Mouse (Mus musculus): ENCODE data around the gene Nfib. TPM values are rescaled to one million over a fixed set of nuclear protein-coding genes. Genes with fewer than 3 reads are reported as not detected.

The Nfib gene
- polyA plus RNA-seq, 1 experiment = 3.9 TPM

DNA sequence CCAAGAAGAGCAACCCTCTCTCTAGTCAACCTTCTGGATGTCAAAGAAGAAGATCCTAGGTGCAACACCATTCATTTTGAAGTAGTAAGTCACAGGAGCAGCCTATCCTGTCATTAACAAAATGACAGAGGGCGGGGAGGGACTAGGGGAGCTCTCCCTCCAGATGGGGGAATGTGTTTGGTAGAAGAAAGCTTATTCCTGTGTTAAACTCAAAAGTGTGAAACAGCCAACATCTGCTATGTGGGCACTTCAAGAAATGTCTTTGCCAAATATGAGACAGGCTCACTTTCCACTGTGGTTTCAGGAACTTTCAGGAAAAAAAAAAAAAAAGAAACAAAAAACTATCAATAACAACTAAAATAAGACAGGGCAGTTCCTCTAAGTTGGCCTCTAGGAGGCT lies 411.5 kb downstream of the Nfib start:
- H3K4me3 ChIP-seq (ENCODE audit: control insufficient read depth, insufficient read depth, low read length) = no peak overlapping the region
- DNase-seq = no peak
- H3K27me3 ChIP-seq (ENCODE audit: control insufficient read depth, insufficient read depth, low read length) = no peaks in the 10 kb centered on the region
- TF ChIP-seq CTCF (IDR thresholded peaks at IDR 0.05; ENCODE audit: borderline replicate concordance, control insufficient read depth, extremely low read depth, insufficient read depth, low read length, poor library complexity) = no peak
- TF ChIP-seq POLR2A (IDR thresholded peaks at IDR 0.05; ENCODE audit: control insufficient read depth, extremely low read depth, insufficient read depth, low read length, poor library complexity) = no peak
- no peaks in the 10 kb centered on the region for H3K4me1 ChIP-seq (replicated peaks; ENCODE audit: control insufficient read depth, insufficient read depth, low read length)
- WGBS = 86% methylated on average over 1 of the region's 1 CpGs
- H3K36me3 ChIP-seq (ENCODE audit: control insufficient read depth, insufficient read depth, low read length) = no peaks in the 10 kb centered on the region
- H3K27ac ChIP-seq (ENCODE audit: control insufficient read depth, insufficient read depth, low read length) = no peak overlapping the region

DNA sequence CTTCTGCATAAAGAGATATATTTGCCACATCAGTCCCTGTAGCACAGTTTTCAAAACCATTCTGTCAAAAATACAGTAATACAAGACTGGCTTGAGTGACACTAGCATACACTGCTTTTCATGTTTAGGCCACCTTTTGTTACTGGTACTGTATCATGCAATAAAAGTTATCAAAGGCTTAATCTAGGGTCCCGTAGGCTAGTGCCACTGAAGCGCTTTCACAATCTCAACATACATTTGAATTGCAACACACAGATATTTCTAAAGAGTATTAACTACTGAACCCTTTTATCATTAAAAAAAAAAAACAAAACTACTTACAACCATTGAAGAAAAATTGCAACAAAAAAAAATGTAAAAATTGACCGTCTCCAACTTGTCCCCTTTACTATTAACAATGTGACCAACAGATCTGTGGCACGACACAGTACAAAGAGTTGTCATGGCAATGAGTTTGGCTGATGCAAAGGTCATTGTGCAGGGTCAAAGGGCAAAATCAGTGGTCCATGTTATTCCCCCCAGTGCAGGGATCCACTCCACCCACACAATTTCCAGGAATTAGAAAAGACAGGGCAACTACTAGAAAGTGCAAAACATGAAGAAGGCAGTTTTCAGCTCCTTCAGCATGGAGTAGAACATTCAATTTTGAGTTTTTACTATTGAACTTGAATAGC lies 414.2 kb downstream of the Nfib start:
- no peak overlapping the region for H3K27ac ChIP-seq (ENCODE audit: control insufficient read depth, insufficient read depth, low read length)
- H3K4me3 ChIP-seq (ENCODE audit: control insufficient read depth, insufficient read depth, low read length) = no peak overlapping the region
- no peaks in the 10 kb centered on the region for H3K4me1 ChIP-seq (replicated peaks; ENCODE audit: control insufficient read depth, insufficient read depth, low read length)
- 97% methylated on average over 4 of the region's 4 CpGs for WGBS
- no peaks in the 10 kb centered on the region for H3K27me3 ChIP-seq (ENCODE audit: control insufficient read depth, insufficient read depth, low read length)
- TF ChIP-seq CTCF (IDR thresholded peaks at IDR 0.05; ENCODE audit: borderline replicate concordance, control insufficient read depth, extremely low read depth, insufficient read depth, low read length, poor library complexity) = no peak
- TF ChIP-seq POLR2A (IDR thresholded peaks at IDR 0.05; ENCODE audit: control insufficient read depth, extremely low read depth, insufficient read depth, low read length, poor library complexity) = no peak
- no peaks in the 10 kb centered on the region for H3K36me3 ChIP-seq (ENCODE audit: control insufficient read depth, insufficient read depth, low read length)
- DNase-seq = no peak

DNA sequence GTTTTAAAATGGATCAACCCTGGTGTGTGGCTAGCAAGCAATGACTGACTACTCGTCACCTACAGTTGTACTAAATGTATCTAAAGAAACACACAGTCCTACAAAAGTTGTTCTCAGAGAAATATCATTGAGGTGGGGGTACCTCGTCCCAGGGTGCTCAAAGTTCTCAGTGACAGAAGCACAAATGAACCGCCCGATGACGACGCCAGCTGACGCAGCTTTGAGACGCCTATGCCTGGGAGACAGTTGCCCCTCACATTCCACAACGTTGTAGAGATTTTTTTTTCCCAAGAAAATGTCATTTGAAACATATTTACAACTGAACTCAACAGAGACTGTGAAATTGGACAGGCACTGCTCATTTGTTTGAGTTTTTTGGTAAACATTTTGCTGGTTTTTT lies 414.9 kb downstream of the Nfib start:
- Histone ChIP-seq H3K4me3 (ENCODE audit: control insufficient read depth, insufficient read depth, low read length) (no peak overlapping the region), H3K4me1 (replicated peaks; ENCODE audit: control insufficient read depth, insufficient read depth, low read length) (no peaks in the 10 kb centered on the region), H3K27me3 (ENCODE audit: control insufficient read depth, insufficient read depth, low read length) (no peaks in the 10 kb centered on the region), H3K36me3 (ENCODE audit: control insufficient read depth, insufficient read depth, low read length) (no peaks in the 10 kb centered on the region), H3K27ac (ENCODE audit: control insufficient read depth, insufficient read depth, low read length) (no peak overlapping the region)
- WGBS = 94% methylated on average over 9 of the region's 9 CpGs
- no peak for DNase-seq
- TF ChIP-seq POLR2A (IDR thresholded peaks at IDR 0.05; ENCODE audit: control insufficient read depth, extremely low read depth, insufficient read depth, low read length, poor library complexity) (no peak), CTCF (IDR thresholded peaks at IDR 0.05; ENCODE audit: borderline replicate concordance, control insufficient read depth, extremely low read depth, insufficient read depth, low read length, poor library complexity) (no peak)

DNA sequence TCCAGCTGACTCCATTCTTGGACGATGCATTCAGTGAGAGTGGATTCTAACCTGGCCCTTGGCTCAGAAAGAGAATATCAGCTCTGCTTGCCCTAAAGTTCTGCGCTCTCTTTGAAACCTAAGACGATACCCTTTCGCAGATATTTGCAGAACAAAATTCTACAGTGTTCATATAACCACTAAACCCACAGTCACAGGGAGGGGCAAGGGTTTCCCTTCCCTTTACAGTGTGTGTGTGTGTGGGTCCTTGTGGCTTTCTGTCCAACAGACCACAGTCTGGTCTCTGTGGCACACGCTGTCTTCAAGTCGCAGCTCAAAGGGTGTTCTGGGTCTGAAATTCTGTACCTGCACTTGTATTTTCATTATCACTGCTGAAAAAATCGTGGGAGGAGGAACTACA lies 416.0 kb downstream of the Nfib start:
- no peaks in the 10 kb centered on the region for H3K36me3 ChIP-seq (ENCODE audit: control insufficient read depth, insufficient read depth, low read length)
- H3K27ac ChIP-seq (ENCODE audit: control insufficient read depth, insufficient read depth, low read length) = no peak overlapping the region
- WGBS = 23% methylated on average over 7 of the region's 7 CpGs
- H3K27me3 ChIP-seq (ENCODE audit: control insufficient read depth, insufficient read depth, low read length) = no peaks in the 10 kb centered on the region
- H3K4me1 ChIP-seq (replicated peaks; ENCODE audit: control insufficient read depth, insufficient read depth, low read length) = no peaks in the 10 kb centered on the region
- H3K4me3 ChIP-seq (ENCODE audit: control insufficient read depth, insufficient read depth, low read length) = no peak overlapping the region
- no peak for DNase-seq
- TF ChIP-seq CTCF (IDR thresholded peaks at IDR 0.05; ENCODE audit: borderline replicate concordance, control insufficient read depth, extremely low read depth, insufficient read depth, low read length, poor library complexity) (no peak), POLR2A (IDR thresholded peaks at IDR 0.05; ENCODE audit: control insufficient read depth, extremely low read depth, insufficient read depth, low read length, poor library complexity) (no peak)

DNA sequence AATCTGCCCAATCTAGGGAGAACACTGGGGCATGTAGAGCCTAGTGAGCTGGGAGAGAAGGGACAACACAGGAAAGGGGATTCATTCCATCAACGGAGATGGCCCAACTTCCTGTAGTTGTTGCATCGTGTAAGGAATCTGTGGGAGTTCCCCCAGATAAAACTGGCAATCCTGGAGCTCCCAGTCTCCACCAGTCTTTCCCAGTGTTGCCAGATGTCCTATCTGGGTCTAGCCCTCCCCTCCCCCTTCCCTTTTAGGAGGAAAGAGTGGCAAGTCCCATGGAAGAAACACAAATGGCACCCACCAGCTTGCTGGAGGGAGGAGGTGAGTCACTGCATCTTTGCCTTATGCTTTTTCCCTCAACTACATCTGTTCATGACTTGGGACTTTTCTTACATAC lies 417.4 kb downstream of the Nfib start:
- WGBS = 84% methylated on average over 2 of the region's 2 CpGs
- TF ChIP-seq CTCF (IDR thresholded peaks at IDR 0.05; ENCODE audit: borderline replicate concordance, control insufficient read depth, extremely low read depth, insufficient read depth, low read length, poor library complexity) (no peak), POLR2A (IDR thresholded peaks at IDR 0.05; ENCODE audit: control insufficient read depth, extremely low read depth, insufficient read depth, low read length, poor library complexity) (no peak)
- DNase-seq = no peak
- Histone ChIP-seq H3K4me3 (ENCODE audit: control insufficient read depth, insufficient read depth, low read length) (no peak overlapping the region), H3K36me3 (ENCODE audit: control insufficient read depth, insufficient read depth, low read length) (no peaks in the 10 kb centered on the region), H3K27me3 (ENCODE audit: control insufficient read depth, insufficient read depth, low read length) (no peaks in the 10 kb centered on the region), H3K4me1 (replicated peaks; ENCODE audit: control insufficient read depth, insufficient read depth, low read length) (no peaks in the 10 kb centered on the region), H3K27ac (ENCODE audit: control insufficient read depth, insufficient read depth, low read length) (no peak overlapping the region)

DNA sequence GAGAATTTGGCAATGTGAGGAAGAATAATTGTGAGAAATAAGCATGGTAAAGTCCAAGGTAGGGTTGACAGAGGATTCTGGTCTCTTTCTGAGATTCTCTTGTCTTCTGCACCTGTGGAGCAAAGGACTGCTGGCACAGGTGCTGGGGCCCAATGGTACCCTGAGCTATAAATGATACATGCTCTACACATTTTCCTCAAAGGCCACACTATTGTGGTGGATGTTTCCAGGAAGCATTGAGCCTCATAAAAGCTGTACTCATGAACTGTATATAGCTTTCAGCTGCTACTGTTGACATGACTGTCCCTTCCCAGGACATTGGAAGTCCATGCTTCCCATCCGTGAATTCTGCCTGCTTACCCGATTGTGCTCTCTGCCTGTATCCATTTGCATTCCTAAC lies 418.1 kb downstream of the Nfib start:
- Histone ChIP-seq H3K27me3 (ENCODE audit: control insufficient read depth, insufficient read depth, low read length) (no peaks in the 10 kb centered on the region), H3K36me3 (ENCODE audit: control insufficient read depth, insufficient read depth, low read length) (no peaks in the 10 kb centered on the region), H3K4me3 (ENCODE audit: control insufficient read depth, insufficient read depth, low read length) (no peak overlapping the region), H3K4me1 (replicated peaks; ENCODE audit: control insufficient read depth, insufficient read depth, low read length) (no peaks in the 10 kb centered on the region), H3K27ac (ENCODE audit: control insufficient read depth, insufficient read depth, low read length) (no peak overlapping the region)
- no peak for DNase-seq
- WGBS = 97% methylated on average over 2 of the region's 2 CpGs
- TF ChIP-seq CTCF (IDR thresholded peaks at IDR 0.05; ENCODE audit: borderline replicate concordance, control insufficient read depth, extremely low read depth, insufficient read depth, low read length, poor library complexity) = no peak
- no peak for TF ChIP-seq POLR2A (IDR thresholded peaks at IDR 0.05; ENCODE audit: control insufficient read depth, extremely low read depth, insufficient read depth, low read length, poor library complexity)

DNA sequence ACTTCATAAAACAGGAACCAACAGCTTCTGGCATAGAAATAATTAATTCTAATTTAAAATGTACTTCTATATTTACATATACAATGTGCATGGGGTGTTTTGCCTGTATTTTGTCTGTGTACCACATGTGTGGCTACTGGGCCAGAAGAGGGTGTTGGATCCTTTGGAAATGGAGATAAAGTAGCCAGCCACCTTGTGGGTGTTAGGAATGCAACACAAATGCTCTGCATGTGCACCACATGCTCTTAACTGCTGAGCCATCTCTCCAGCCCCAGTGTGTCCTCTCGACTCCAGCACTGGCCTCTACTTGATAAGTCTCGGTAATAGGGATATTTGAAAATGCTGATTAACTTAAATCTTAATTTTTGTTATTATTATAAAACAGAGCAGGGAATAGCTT lies 418.6 kb downstream of the Nfib start:
- Histone ChIP-seq H3K36me3 (ENCODE audit: control insufficient read depth, insufficient read depth, low read length) (no peaks in the 10 kb centered on the region), H3K4me3 (ENCODE audit: control insufficient read depth, insufficient read depth, low read length) (no peak overlapping the region), H3K27ac (ENCODE audit: control insufficient read depth, insufficient read depth, low read length) (no peak overlapping the region), H3K27me3 (ENCODE audit: control insufficient read depth, insufficient read depth, low read length) (no peaks in the 10 kb centered on the region), H3K4me1 (replicated peaks; ENCODE audit: control insufficient read depth, insufficient read depth, low read length) (no peaks in the 10 kb centered on the region)
- DNase-seq = no peak
- WGBS = 93% methylated on average over 2 of the region's 2 CpGs
- no peak for TF ChIP-seq CTCF (IDR thresholded peaks at IDR 0.05; ENCODE audit: borderline replicate concordance, control insufficient read depth, extremely low read depth, insufficient read depth, low read length, poor library complexity)
- no peak for TF ChIP-seq POLR2A (IDR thresholded peaks at IDR 0.05; ENCODE audit: control insufficient read depth, extremely low read depth, insufficient read depth, low read length, poor library complexity)

All from thymus, adult 2 months (tissue).